Comparison of ENCODE assay signal across 8 mouse cellular contexts in genomic region chr5:129715326-129715861, GRCm38 (mm10). TPM values are rescaled to one million over a fixed set of nuclear protein-coding genes. Genes with fewer than 3 reads are reported as not detected.
DNase-seq lines count a peak whose midpoint lies in the region; ATAC-seq lines count a peak whose summit lies in the region.

TSS of gene Mrps17 (plus strand) at chr5:129715497.

- DNase-seq in Muller cell, postnatal 12 days (ENCODE audit: inconsistent ontology term) = peak; percentile 96
- peak; percentile 93 for DNase-seq in cerebellum, adult 9-11 months
- DNase-seq in frontal cortex, adult 2 months (ENCODE audit: extremely low spot score in 1 of 2, low spot score in 1 of 2) = peak; percentile 89 to 94
- DNase-seq in hindbrain, embryonic 11.5 days (ENCODE audit: low spot score) = peak; percentile 94
- peak; percentile 86 to 92 for DNase-seq in layer of hippocampus, postnatal 10 days (ENCODE audit: low spot score in 2 of 2)
- peak; percentile 96 for DNase-seq in lung, postnatal 10 days
- DNase-seq in ovary, postnatal 36 days (ENCODE audit: low spot score) = peak; percentile 90
- DNase-seq in thymus, postnatal 25 days = peak; percentile 91

- H3K4me2 ChIP-seq in hindbrain, embryonic 11.5 days (replicated peaks; ENCODE audit: low read depth, low read length) = peak within 1 kb of the TSS; percentile 60

- H3K4me3 ChIP-seq in hindbrain, embryonic 11.5 days (ENCODE audit: low read depth, low read length) = peak within 1 kb of the TSS; percentile 69

- peak; percentile 97 for ATAC-seq in hindbrain, embryonic 11.5 days (ENCODE audit: low FRiP score)

- no peaks in the 10 kb centered on the region for H3K9me3 ChIP-seq in hindbrain, embryonic 11.5 days (ENCODE audit: control insufficient read depth, low read length)

- under 1% methylated on average over 33 of the region's 33 CpGs for WGBS in hindbrain, embryonic 11.5 days

- no peaks in the 10 kb centered on the region for H3K36me3 ChIP-seq in hindbrain, embryonic 11.5 days (ENCODE audit: control insufficient read depth, insufficient read depth, low read length)

- peak within 1 kb of the TSS; percentile 74 for H3K9ac ChIP-seq in hindbrain, embryonic 11.5 days (ENCODE audit: low read depth, low read length)

- H3K27me3 ChIP-seq in hindbrain, embryonic 11.5 days (ENCODE audit: control insufficient read depth, insufficient read depth, low read length) = no peaks in the 10 kb centered on the region

- H3K27ac ChIP-seq in hindbrain, embryonic 11.5 days (ENCODE audit: low read depth, low read length) = no peak within 1 kb of the TSS

- no peaks in the 10 kb centered on the region for H3K4me1 ChIP-seq in hindbrain, embryonic 11.5 days (replicated peaks; ENCODE audit: control insufficient read depth, insufficient read depth, low read length)

RNA-seq across cellular contexts. Expression of gene Mrps17, which starts in this region (rescaled TPM):
- 104 and 105 TPM in 2 replicates for polyA plus RNA-seq in frontal cortex, adult 2 months (2012; rRNA removed)
- 167 and 186 TPM in 2 replicates for polyA plus RNA-seq in hindbrain, embryonic 11.5 days (2014; fragmentation: Nextera tagmentation; extraction: Ambion mirVana)
- 10 to 100 TPM; 72.6 to 81.5 TPM for total RNA-seq in layer of hippocampus, postnatal 10 days (2021)
